Mouse (Mus musculus): ENCODE data around the gene Lect2.

Lect2 gene

DNA sequence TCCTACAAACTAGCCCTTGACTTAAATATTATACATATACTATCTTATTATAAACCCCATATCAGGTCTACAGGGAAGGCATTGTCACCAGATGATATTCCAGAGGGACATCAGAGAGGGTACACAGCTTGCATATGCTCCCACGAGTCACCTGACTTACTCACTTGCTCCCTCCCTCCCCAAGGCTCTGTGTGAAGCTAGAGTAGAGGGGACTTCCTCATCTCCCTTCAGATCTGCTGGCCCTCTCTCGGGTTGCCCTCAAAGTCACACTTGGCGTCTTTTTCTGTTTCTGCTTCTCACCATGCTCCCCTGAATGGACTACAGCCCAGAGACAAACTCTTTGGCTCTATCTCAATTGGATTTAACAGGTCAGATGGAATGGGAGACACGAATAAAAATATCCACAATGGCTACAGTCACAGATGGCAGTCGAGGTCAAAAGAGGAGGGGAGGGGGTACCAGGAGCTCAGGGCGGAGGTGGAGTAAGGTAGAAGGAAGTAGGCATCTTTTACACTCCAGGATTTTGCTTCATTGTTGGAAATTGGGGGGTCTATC, 46.4 kb downstream of the Lect2 start:
- no peak for DNase-seq

DNA sequence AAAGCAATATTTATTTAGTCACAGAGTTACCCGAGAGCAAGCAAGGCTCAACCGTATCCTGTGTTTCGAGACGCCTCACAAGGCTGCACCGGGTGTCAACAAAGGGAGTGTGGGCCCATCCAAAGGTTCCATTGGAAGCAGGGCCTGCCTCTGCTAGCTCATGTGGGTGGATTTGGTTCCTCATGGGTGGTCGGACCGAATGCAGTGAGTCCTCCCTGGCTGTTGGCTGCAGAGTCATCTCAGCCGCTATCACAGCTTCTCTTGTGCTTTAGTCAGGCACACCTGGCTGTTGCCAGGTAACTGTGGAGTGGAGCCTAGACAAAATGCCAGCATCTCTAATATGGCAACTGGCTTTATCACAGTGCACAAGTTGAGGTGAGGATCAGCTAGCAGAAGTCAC, 47.7 kb downstream of the Lect2 start:
- DNase-seq = no peak

DNA sequence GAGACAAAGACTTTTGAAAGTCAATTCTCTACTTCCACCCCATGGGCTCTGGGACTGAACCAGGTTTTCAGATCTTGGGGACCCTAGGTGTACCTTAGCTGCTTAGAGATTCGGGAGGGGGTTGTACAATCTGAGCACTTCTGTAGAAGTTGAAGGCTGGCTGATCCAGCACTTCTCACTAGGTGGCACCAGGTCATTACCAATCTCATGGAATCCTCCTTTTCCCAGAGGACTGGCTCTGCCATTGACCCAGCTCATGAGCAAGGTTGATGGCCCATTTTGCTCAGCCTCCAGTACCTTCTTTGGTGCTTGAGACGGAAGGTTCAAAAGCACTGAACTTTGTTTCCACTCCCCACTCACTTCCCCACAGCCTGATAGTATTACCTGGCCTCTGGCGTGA, 48.2 kb downstream of the Lect2 start:
- no peak for DNase-seq

DNA sequence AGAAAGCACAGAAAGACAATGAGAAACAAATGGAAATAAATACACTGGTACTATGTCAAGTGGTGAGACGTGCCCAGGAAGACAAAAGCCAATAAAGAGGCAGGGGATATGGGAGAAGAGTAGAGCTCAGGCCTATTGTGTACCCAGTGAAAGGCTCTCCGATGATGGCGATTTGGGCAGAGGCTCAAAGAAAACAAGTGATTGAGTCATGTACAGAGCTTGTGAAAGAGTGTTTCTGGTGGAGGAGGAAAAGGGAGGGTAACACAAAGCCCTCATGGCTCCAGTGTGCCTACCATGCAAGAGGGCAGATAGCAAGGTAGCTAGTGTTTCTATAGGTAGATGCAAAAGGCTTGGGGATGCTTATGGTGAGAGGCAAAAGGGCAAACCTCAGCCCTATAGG, 53.9 kb downstream of the Lect2 start:
- DNase-seq = no peak

All from spleen, adult 18-20 months (tissue).